17 mouse cellular contexts compared by ENCODE assay signal in genomic region chr10:81579967-81580366, GRCm38 (mm10). TPM values are rescaled to one million over a fixed set of nuclear protein-coding genes. Genes with fewer than 3 reads are reported as not detected.
A peak's percentile ranks its signal among the peaks of the same experiment; 100 is the strongest.
DNase-seq lines count a peak whose midpoint lies in the region; ATAC-seq lines count a peak whose summit lies in the region.
"Had no signal": no experiment of that assay in that cellular context is flagged by ENCODE, and none has a peak within 500 bp of the region (broad histone marks: within the 10 kb centered on the region; RNA-seq: fewer than 3 reads in every experiment).

No protein-coding gene starts in this region.

- 61% methylated on average over 4 of the region's 4 CpGs for WGBS in heart, embryonic 13.5 days
- WGBS in liver, embryonic 13.5 days (ENCODE audit: insufficient replicate concordance), result 48% methylated on average over 4 of the region's 4 CpGs
- WGBS in liver, embryonic 11.5 days, result 56% methylated on average over 4 of the region's 4 CpGs

- no peak for DNase-seq in heart, adult 18-20 months
- no peak for DNase-seq in liver, embryonic 13.5 days
- DNase-seq in liver, embryonic 11.5 days (ENCODE audit: low spot score), result no peak
- peak; percentile 63 to 65 for DNase-seq in cerebellum, postnatal 25 days
- DNase-seq in left cerebral cortex, adult 18-20 months (ENCODE audit: low spot score in 2 of 2), result no peak
- no peak for DNase-seq in right cerebral cortex, adult 2 months (ENCODE audit: low spot score in 2 of 2)
- DNase-seq: adrenal gland, adult 8-10 months; forebrain, postnatal 0 days; gastrocnemius, adult 2 months; heart, adult 2 months; kidney, adult 9 months; layer of hippocampus, adult 9-11 months; right cerebral cortex, adult 18-20 months had no signal

- H3K4me2 ChIP-seq in heart, embryonic 13.5 days, result no peak overlapping the region
- 0 out of 2 replicates have a peak overlapping the region, but pooled peaks have one; percentile 14 for H3K4me2 ChIP-seq in liver, embryonic 13.5 days
- no peak overlapping the region for H3K4me2 ChIP-seq in liver, embryonic 11.5 days
- H3K4me2 ChIP-seq: midbrain, embryonic 13.5 days had no signal

- no peak overlapping the region for H3K27ac ChIP-seq in heart, embryonic 13.5 days (replicated peaks)
- H3K27ac ChIP-seq in liver, embryonic 13.5 days, result no peak overlapping the region
- no peak overlapping the region for H3K27ac ChIP-seq in liver, embryonic 11.5 days (ENCODE audit: low read depth, low read length)
- H3K27ac ChIP-seq: gastrocnemius, adult 2 months; heart, adult 2 months; liver, embryonic 14.5 days; midbrain, embryonic 13.5 days had no signal

- H3K9me3 ChIP-seq in heart, embryonic 13.5 days, result no peaks in the 10 kb centered on the region
- H3K9me3 ChIP-seq in liver, embryonic 13.5 days (replicated peaks), result no peaks in the 10 kb centered on the region
- H3K9me3 ChIP-seq in liver, embryonic 11.5 days (ENCODE audit: control insufficient read depth, low read length), result no peaks in the 10 kb centered on the region; the same call in 1 of the 2 replicates
- H3K9me3 ChIP-seq: midbrain, embryonic 13.5 days had no signal

- peaks cover 23% of the 10 kb centered on the region for H3K4me1 ChIP-seq in heart, embryonic 13.5 days
- peaks cover 23% of the 10 kb centered on the region for H3K4me1 ChIP-seq in liver, embryonic 13.5 days (replicated peaks)
- H3K4me1 ChIP-seq in liver, embryonic 11.5 days (replicated peaks; ENCODE audit: control insufficient read depth, insufficient read depth, low read length), result peaks cover 17% of the 10 kb centered on the region

- peak overlapping the region; percentile 33; the same call in 1 of the 2 replicates for H3K9ac ChIP-seq in heart, embryonic 13.5 days
- H3K9ac ChIP-seq in liver, embryonic 13.5 days, result no peak overlapping the region
- no peak overlapping the region for H3K9ac ChIP-seq in liver, embryonic 11.5 days (ENCODE audit: low read depth, low read length)
- H3K9ac ChIP-seq: forebrain, postnatal 0 days; liver, embryonic 14.5 days; midbrain, embryonic 13.5 days had no signal

- ATAC-seq in heart, embryonic 13.5 days (ENCODE audit: extremely low read depth, insufficient number of reproducible peaks, low FRiP score, low TSS enrichment), result no peak
- ATAC-seq in liver, embryonic 13.5 days (ENCODE audit: low read depth), result no peak
- ATAC-seq in liver, embryonic 11.5 days (replicated peaks; ENCODE audit: low FRiP score), result no peak
- ATAC-seq: midbrain, embryonic 13.5 days had no signal

- peaks cover 25% of the 10 kb centered on the region; the same call in 1 of the 2 replicates for H3K27me3 ChIP-seq in heart, embryonic 13.5 days (replicated peaks)
- peaks cover 73% of the 10 kb centered on the region for H3K27me3 ChIP-seq in liver, embryonic 13.5 days
- H3K27me3 ChIP-seq in liver, embryonic 11.5 days (replicated peaks; ENCODE audit: control insufficient read depth, insufficient read depth, low read length), result peaks cover 53% of the 10 kb centered on the region

- peaks cover 24% of the 10 kb centered on the region for H3K36me3 ChIP-seq in heart, embryonic 13.5 days
- H3K36me3 ChIP-seq in liver, embryonic 13.5 days, result no peaks in the 10 kb centered on the region
- H3K36me3 ChIP-seq in liver, embryonic 11.5 days (ENCODE audit: control insufficient read depth, insufficient read depth, low read length), result no peaks in the 10 kb centered on the region; the same call in 1 of the 2 replicates
- H3K36me3 ChIP-seq: midbrain, embryonic 13.5 days had no signal

- no peak overlapping the region for H3K4me3 ChIP-seq in heart, embryonic 13.5 days
- H3K4me3 ChIP-seq in liver, embryonic 13.5 days (replicated peaks), result no peak overlapping the region
- H3K4me3 ChIP-seq in liver, embryonic 11.5 days (ENCODE audit: low read depth, low read length), result no peak overlapping the region
- H3K4me3 ChIP-seq: heart, adult 2 months; midbrain, embryonic 13.5 days; myocyte had no signal

RNA-seq across cellular contexts. Expression of gene Tle2, which starts 5.6 kb away (rescaled TPM):
- 23.4 and 26.4 TPM in 2 replicates for polyA plus RNA-seq in heart, embryonic 13.5 days (2015; fragmentation: Nextera tagmentation; extraction: Ambion mirVana)
- total RNA-seq in heart, adult 18-20 months (2021), result 1 to 10 TPM; 4.7 to 7.1 TPM
- 2.3 and 2.7 TPM in 2 replicates for polyA plus RNA-seq in liver, embryonic 13.5 days (2015; fragmentation: Nextera tagmentation; extraction: Ambion mirVana)
- polyA plus RNA-seq in liver, embryonic 11.5 days (2014; fragmentation: Nextera tagmentation; extraction: Ambion mirVana), result 5.1 and 6.9 TPM in 2 replicates
- total RNA-seq in left cerebral cortex, adult 18-20 months (2021), result 10 to 100 TPM; 41.3 to 42.4 TPM

RNA-seq across cellular contexts. Expression of gene Aes, which starts 20.7 kb away (rescaled TPM):
- 629 and 649 TPM in 2 replicates for polyA plus RNA-seq in heart, embryonic 13.5 days (2015; fragmentation: Nextera tagmentation; extraction: Ambion mirVana)
- total RNA-seq in heart, adult 18-20 months (2021), result 1,000 to 10,000 TPM; 1,011 to 1,083 TPM
- polyA plus RNA-seq in liver, embryonic 13.5 days (2015; fragmentation: Nextera tagmentation; extraction: Ambion mirVana), result 201 and 215 TPM in 2 replicates
- 213 and 229 TPM in 2 replicates for polyA plus RNA-seq in liver, embryonic 11.5 days (2014; fragmentation: Nextera tagmentation; extraction: Ambion mirVana)
- total RNA-seq in left cerebral cortex, adult 18-20 months (2021), result 100 to 1,000 TPM; 700 to 737 TPM

RNA-seq across cellular contexts. Expression of gene Tle6, which starts 20.9 kb away (rescaled TPM):
- polyA plus RNA-seq in heart, embryonic 13.5 days (2015; fragmentation: Nextera tagmentation; extraction: Ambion mirVana), result 30.1 and 30.4 TPM in 2 replicates
- 10 to 100 TPM in 1 of 2 experiments, 1 to 10 TPM in 1; 7.9 to 11.1 TPM for total RNA-seq in heart, adult 18-20 months (2021)
- polyA plus RNA-seq in liver, embryonic 13.5 days (2015; fragmentation: Nextera tagmentation; extraction: Ambion mirVana), result 7.3 and 7.6 TPM in 2 replicates
- polyA plus RNA-seq in liver, embryonic 11.5 days (2014; fragmentation: Nextera tagmentation; extraction: Ambion mirVana), result 13.2 and 16.7 TPM in 2 replicates
- 10 to 100 TPM; 11.4 to 11.8 TPM for total RNA-seq in left cerebral cortex, adult 18-20 months (2021)

RNA-seq across cellular contexts. Expression of gene BC025920, which starts 26.1 kb away (rescaled TPM):
- 0.44 and 0.64 TPM in 2 replicates for polyA plus RNA-seq in heart, embryonic 13.5 days (2015; fragmentation: Nextera tagmentation; extraction: Ambion mirVana)
- 1 to 10 TPM; 2.6 TPM for total RNA-seq in heart, adult 18-20 months (2021)
- polyA plus RNA-seq in liver, embryonic 13.5 days (2015; fragmentation: Nextera tagmentation; extraction: Ambion mirVana), result 0.50 and 0.56 TPM in 2 replicates
- polyA plus RNA-seq in liver, embryonic 11.5 days (2014; fragmentation: Nextera tagmentation; extraction: Ambion mirVana), result 0.81 and 1.1 TPM in 2 replicates
- total RNA-seq in left cerebral cortex, adult 18-20 months (2021), result 1 to 10 TPM; 2.6 to 3.3 TPM

RNA-seq across cellular contexts. Expression of gene Gna11, which starts 35.0 kb away (rescaled TPM):
- 59.0 and 62.7 TPM in 2 replicates for polyA plus RNA-seq in heart, embryonic 13.5 days (2015; fragmentation: Nextera tagmentation; extraction: Ambion mirVana)
- 10 to 100 TPM; 47.8 to 49.8 TPM for total RNA-seq in heart, adult 18-20 months (2021)
- 20.0 and 21.4 TPM in 2 replicates for polyA plus RNA-seq in liver, embryonic 13.5 days (2015; fragmentation: Nextera tagmentation; extraction: Ambion mirVana)
- polyA plus RNA-seq in liver, embryonic 11.5 days (2014; fragmentation: Nextera tagmentation; extraction: Ambion mirVana), result 46.4 and 47.0 TPM in 2 replicates
- total RNA-seq in left cerebral cortex, adult 18-20 months (2021), result 100 to 1,000 TPM; 105 to 114 TPM

Comparison
In these comparisons a context has a peak if more than half of its experiments do, and no peak if none do; other contexts are left out.
1. DNase-seq: peak in cerebellum, postnatal 25 days (2 of 2); none in heart, adult 18-20 months (0 of 2), liver, embryonic 13.5 days (single experiment), liver, embryonic 11.5 days (single experiment), left cerebral cortex, adult 18-20 months (0 of 2) and right cerebral cortex, adult 2 months (0 of 2).